Mouse (Mus musculus): ENCODE results near the gene Ggn. TPM values are rescaled to one million over a fixed set of nuclear protein-coding genes. Genes with fewer than 3 reads are reported as not detected.

Ggn gene
- polyA plus RNA-seq, 1 experiment = 0.85 TPM

DNA sequence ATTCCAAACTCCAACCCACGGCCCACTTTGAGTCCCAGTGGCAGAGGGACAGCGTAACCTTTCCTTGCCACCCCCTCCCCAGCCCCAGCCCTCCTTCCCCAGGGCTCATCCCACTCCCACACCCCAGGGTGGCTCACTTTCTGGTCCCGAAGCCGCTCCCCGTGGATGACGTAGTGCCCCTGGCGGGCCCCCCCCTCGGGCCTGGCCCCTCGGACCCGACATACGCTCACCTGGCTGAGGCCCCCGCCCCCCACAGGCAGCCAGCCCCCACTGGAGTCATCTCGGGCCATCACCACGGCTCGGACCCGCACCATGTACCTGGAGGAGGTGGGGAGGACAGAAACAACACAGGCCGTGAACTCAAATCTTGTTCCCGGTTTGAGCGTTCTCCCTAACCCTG lies 2.4 kb upstream of the Ggn start:
- TF ChIP-seq CTCF (IDR thresholded peaks at IDR 0.05; ENCODE audit: borderline replicate concordance, extremely low read depth, insufficient read depth, insufficient read length) = no peak
- no peak for TF ChIP-seq POLR2A (IDR thresholded peaks at IDR 0.05; ENCODE audit: borderline replicate concordance, extremely low read depth, insufficient read depth, insufficient read length, poor library complexity, severe bottlenecking)
- no peak for DNase-seq (ENCODE audit: low read depth)

DNA sequence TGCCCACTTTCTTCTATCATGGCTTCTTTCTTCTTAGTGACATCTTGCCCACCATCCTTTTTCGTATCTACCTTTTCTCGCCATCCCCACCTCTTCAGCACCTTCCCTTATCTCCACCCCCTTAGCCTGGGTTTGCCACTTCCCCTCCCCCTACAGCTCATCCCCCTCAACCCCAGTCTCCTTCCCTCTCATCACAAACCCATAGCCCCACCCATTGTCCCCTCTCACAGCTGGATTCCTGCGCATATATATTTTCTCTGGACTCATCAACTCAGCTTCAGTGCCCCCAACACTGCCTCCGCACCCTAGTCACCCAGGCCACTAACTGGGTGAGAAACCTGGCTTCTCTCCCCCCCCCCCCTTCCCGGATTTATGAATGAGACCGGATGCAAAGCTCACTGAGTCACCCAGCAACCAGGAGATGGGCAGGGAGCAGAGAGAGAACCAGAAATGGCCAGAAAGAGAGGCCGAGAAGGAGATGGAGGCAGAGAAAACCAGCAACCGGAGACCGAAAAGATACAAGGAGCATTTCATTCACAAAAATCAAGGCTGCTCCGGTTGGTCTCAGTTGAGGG lies 1.8 kb upstream of the Ggn start:
- no peak for TF ChIP-seq CTCF (IDR thresholded peaks at IDR 0.05; ENCODE audit: borderline replicate concordance, extremely low read depth, insufficient read depth, insufficient read length)
- no peak for TF ChIP-seq POLR2A (IDR thresholded peaks at IDR 0.05; ENCODE audit: borderline replicate concordance, extremely low read depth, insufficient read depth, insufficient read length, poor library complexity, severe bottlenecking)
- no peak for DNase-seq (ENCODE audit: low read depth)

DNA sequence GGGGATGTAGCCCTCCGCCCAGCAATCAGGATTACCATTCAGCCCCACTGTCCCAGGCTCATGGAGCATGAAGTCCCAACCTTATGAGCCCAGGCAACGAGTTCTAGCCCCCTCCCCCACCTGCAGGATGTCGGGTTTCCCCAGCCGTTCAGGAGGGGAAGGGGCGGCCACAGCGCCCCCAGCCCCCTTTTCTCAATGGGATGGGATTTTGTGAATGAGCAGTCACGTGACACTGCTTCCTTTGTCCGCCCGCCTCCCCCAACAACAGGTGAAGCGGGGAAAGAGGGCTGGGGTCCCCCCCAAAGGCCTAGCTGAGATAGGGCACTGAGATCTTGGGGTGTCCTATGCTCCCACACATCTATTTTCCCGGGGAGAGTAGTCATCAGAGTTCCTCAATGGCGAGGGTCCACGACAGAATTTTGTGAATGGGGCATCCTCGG lies 1.2 kb upstream of the Ggn start:
- TF ChIP-seq CTCF (IDR thresholded peaks at IDR 0.05; ENCODE audit: borderline replicate concordance, extremely low read depth, insufficient read depth, insufficient read length) (no peak), POLR2A (IDR thresholded peaks at IDR 0.05; ENCODE audit: borderline replicate concordance, extremely low read depth, insufficient read depth, insufficient read length, poor library complexity, severe bottlenecking) (no peak)
- DNase-seq (ENCODE audit: low read depth) = peak; percentile 78

DNA sequence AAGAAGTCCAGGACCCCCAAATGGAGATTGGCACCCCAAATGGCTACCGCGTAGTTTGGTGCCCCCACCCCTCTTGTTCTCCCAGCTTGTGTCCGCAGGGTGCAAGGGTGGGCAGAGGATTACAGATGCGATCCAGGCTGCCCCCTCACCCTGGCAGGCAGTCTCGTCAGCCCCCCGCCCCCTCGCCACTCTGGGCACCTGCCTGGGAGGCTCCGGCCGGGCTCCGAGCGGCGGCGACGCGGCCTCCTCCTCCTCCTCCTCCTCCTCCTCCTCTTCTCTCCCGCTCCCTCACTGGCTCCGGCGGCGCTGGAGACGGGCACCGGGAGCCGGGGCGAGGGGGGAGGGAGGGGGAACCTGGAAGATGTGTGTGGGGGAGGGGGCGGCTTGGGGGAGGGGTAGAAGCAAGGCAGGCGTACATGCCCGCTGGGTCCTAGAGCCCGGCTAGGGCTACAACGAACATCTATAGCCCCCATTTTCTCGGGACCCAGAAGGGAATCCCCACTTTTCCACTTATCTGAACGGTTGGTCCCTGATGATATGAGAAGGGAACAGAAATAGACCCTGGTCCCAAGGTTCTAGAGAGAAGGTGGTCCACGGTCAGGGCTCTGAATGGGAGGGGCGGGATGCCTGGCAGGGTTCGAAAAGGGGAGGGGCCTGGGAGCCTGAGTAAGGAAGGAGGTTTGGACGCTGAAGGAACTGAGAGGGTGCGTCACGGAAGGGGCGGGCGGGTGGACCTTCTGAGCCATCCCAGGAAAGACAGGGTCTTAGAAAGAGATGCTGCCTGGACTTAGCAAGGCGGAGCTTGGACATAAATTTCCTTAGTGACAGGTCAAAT lies 562 bp upstream of the Ggn start:
- DNase-seq (ENCODE audit: low read depth) = peak; percentile 94
- TF ChIP-seq CTCF (IDR thresholded peaks at IDR 0.05; ENCODE audit: borderline replicate concordance, extremely low read depth, insufficient read depth, insufficient read length) = no peak
- no peak for TF ChIP-seq POLR2A (IDR thresholded peaks at IDR 0.05; ENCODE audit: borderline replicate concordance, extremely low read depth, insufficient read depth, insufficient read length, poor library complexity, severe bottlenecking)

DNA sequence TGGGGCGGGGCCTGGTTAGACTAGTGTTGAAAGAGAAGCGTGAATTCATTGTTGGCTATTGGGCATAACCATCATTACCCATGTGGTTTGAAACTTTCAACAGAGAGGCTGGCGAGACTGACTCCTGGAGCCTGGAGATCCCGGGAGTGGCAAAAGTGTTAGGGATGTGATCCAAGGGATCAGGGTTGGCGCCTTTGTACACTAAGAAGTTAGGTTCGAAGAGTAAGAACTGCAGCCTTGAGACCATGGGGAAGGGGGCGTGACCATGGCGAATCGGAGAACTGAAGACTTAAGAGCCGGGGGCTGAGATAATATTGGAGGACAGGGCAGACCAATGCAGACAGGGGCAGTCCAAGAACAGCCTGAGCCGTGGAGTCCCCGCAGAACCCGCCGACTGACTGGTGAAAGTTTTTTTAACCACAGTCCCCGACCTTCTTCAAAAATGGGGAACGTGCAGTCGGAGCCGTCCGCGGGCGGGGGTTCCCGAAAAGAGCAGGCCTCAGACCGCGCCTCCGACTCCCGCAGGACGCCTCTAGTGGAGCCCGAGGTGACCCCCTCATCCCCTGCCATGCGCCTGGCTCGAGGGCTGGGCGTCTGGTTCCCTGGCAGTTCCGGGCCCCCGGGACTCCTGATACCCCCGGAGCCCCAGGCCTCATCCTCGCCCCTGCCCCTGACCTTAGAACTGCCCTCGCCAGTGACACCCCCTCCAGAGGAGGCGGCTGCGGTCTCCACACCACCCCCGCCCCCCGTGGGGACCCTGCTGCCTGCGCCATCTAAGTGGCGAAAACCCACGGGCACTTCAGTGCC lies 948 bp downstream of the Ggn start:
- no peak for TF ChIP-seq CTCF (IDR thresholded peaks at IDR 0.05; ENCODE audit: borderline replicate concordance, extremely low read depth, insufficient read depth, insufficient read length)
- no peak for TF ChIP-seq POLR2A (IDR thresholded peaks at IDR 0.05; ENCODE audit: borderline replicate concordance, extremely low read depth, insufficient read depth, insufficient read length, poor library complexity, severe bottlenecking)
- peak; percentile 32 for DNase-seq (ENCODE audit: low read depth)

DNA sequence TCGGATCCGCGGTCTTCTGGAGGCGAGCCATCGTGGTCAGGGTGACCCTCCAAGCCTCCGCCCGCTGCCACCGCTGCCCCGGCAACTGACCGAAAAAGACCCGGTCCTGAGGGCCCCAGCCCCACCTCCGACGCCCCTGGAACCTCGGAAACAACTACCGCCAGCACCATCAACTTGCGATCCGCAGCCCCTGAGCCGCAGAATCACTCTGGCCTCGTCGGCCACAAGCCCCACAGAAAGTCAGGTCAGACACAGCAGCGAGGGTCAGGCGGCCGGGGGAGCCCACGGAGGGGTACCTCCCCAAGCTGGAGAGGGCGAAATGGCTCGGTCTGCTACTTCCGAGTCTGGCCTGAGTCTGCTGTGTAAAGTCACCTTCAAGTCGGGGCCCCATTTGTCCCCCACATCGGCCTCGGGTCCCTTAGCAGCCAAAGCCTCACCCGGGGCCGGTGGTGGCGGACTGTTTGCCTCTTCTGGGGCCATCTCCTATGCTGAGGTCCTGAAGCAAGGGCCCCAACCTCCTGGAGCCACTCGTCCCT lies 1.6 kb downstream of the Ggn start:
- DNase-seq (ENCODE audit: low read depth) = peak; percentile 2
- no peak for TF ChIP-seq CTCF (IDR thresholded peaks at IDR 0.05; ENCODE audit: borderline replicate concordance, extremely low read depth, insufficient read depth, insufficient read length)
- no peak for TF ChIP-seq POLR2A (IDR thresholded peaks at IDR 0.05; ENCODE audit: borderline replicate concordance, extremely low read depth, insufficient read depth, insufficient read length, poor library complexity, severe bottlenecking)

DNA sequence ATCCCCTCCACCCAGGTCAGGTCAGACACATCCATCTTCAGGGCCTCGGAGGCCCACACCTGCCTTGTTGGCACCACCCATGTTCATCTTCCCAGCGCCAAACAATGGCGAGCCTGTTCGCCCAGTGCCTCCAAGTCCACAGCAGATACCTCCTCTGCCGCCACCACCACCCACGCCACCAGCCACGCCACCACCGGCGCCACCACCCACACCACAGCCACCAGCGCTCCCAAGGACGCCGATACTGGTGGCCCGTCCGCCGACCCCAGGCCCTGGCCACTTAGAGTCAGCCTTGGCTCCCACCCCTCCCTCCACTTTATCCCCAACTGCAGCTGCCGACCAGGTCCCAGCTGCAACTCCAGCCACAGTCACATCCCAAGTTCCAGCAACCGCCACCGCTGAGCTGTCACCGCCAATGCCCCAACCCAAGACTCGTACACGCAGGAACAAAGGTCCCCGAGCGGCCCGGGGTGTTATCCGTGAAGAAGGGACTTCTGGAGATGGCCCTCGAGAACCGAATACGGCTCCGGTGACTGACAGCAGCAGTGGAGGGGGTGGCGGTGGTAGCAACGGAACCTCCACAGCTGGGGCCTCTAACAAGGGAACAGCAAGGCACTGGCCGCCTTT lies 2.5 kb downstream of the Ggn start:
- TF ChIP-seq CTCF (IDR thresholded peaks at IDR 0.05; ENCODE audit: borderline replicate concordance, extremely low read depth, insufficient read depth, insufficient read length) = no peak
- no peak for TF ChIP-seq POLR2A (IDR thresholded peaks at IDR 0.05; ENCODE audit: borderline replicate concordance, extremely low read depth, insufficient read depth, insufficient read length, poor library complexity, severe bottlenecking)
- DNase-seq (ENCODE audit: low read depth) = peak; percentile 10

DNA sequence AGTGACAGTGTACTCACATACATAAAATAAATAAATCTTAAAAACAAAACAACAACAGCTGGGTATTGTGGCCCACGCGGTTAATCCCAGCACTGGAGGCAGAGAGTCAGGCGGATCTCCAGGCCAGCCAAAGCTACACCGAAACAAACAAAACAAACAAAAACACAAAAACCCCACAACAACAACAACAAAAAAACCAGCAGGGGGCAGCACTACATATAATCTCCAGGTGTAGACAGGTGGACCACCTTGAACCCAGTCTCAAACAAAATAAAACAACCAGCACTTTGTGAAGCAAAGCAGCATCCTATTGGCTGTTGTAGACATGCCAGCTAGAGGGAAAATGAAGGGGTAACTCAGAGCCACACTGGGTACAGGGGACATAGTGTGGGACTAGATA lies 8.1 kb downstream of the Ggn start:
- DNase-seq (ENCODE audit: low read depth) = no peak
- no peak for TF ChIP-seq POLR2A (IDR thresholded peaks at IDR 0.05; ENCODE audit: borderline replicate concordance, extremely low read depth, insufficient read depth, insufficient read length, poor library complexity, severe bottlenecking)

DNA sequence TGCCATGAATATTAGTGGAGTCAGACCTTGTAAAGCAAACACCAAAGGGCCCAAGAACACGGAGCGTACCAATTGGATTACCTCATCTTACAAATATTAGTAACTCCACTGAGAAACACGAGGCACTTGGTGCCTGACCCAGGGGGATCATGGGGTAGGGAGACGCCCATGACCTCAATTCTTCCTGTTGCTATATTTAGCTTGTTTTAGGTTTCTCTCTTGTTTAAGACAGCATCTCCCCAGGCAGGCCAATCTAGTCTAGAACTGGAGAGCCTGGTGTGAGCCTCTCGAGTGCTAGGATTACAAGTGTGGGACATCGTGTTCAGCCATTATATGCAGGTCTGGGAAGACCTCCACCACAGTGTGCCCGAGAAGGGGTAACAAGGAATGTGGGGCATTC lies 9.3 kb downstream of the Ggn start:
- TF ChIP-seq CTCF (IDR thresholded peaks at IDR 0.05; ENCODE audit: borderline replicate concordance, extremely low read depth, insufficient read depth, insufficient read length) (no peak), POLR2A (IDR thresholded peaks at IDR 0.05; ENCODE audit: borderline replicate concordance, extremely low read depth, insufficient read depth, insufficient read length, poor library complexity, severe bottlenecking) (no peak)
- no peak for DNase-seq (ENCODE audit: low read depth)

DNA sequence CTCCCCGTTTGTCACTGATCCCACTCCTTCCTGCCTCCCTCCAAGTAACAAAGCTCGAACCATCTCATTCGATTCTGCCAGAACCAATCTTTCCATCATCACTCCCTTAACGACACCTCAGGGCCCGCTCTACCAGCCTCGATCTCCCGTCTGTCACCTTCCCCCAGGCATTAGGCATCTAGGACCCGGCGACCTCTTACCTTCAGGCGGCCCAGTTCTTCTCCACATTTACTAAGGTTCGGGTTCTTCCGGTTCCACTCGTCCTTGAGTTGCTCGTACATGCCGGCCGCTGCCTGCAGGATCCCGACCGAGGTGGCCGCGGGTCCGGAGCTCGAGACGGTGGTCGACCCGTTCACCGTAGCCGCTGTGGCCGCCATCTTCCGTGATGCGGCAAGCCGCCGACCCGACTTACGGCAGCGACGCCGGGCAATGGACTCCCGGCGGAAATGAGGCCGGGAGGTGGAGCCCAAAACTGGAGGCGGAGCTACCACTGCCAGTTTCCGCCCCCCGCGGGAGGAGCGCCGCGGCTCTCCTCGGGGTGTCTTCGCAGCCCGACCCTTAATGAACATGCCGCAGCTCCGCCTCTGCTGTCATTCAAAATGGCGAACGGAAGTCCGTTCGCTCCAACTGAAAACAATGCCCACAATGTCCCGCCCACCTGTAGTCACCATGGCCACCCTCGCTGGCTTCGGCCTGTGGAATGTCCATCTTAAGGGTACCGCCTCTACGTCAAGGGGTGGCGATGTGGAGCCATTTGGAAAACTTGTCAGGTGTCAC lies 10.3 kb downstream of the Ggn start, which contains the start of gene Psmd8:
Gene Psmd8, minus strand, starts transcription at position 625 of the 777 bp plus-strand sequence.
- DNase-seq (ENCODE audit: low read depth) = peak; percentile 99
- TF ChIP-seq CTCF (IDR thresholded peaks at IDR 0.05; ENCODE audit: borderline replicate concordance, extremely low read depth, insufficient read depth, insufficient read length) = peak; percentile 26; the same call in 1 of the 2 replicates
- peak; percentile 84 for TF ChIP-seq POLR2A (IDR thresholded peaks at IDR 0.05; ENCODE audit: borderline replicate concordance, extremely low read depth, insufficient read depth, insufficient read length, poor library complexity, severe bottlenecking)
